Mouse (Mus musculus): Measurements from ENCODE around the gene Lmbr1l. TPM values are rescaled to one million over a fixed set of nuclear protein-coding genes. Genes with fewer than 3 reads are reported as not detected.

Gene Lmbr1l
- total RNA-seq, 2 experiments from 2014 or later, result 15.4 to 16.1 TPM

Other genes starting within 250 kb of the Lmbr1l start
- gene Rnd1, start 240.8 kb downstream of the Lmbr1l start, total RNA-seq (2021), result 1 to 10 TPM in 1 of 2 experiments, under 1 TPM in 1; 0.84 to 1.9 TPM
- under 1 TPM; 0.12 to 0.41 TPM for gene Ccdc65, start 210.0 kb downstream of the Lmbr1l start, total RNA-seq (2021)
- gene Fkbp11, start 190.0 kb downstream of the Lmbr1l start, total RNA-seq (2021), result 10 to 100 TPM in 1 of 2 experiments, 1 to 10 TPM in 1; 8.1 to 10.2 TPM
- gene Arf3, start 155.0 kb downstream of the Lmbr1l start, total RNA-seq (2021), result 10 to 100 TPM; 36.3 to 40.1 TPM
- under 1 TPM; 0.43 to 0.67 TPM for gene Wnt10b, start 140.1 kb downstream of the Lmbr1l start, total RNA-seq (2021)
- gene Wnt1, start 128.4 kb downstream of the Lmbr1l start, total RNA-seq (2021), result not detected
- gene Ddn, start 108.7 kb downstream of the Lmbr1l start, total RNA-seq (2021), result under 1 TPM; 0.10 to 0.32 TPM
- gene Prkag1, start 86.7 kb downstream of the Lmbr1l start, total RNA-seq (2021), result 10 to 100 TPM; 93.7 to 94.3 TPM
- 10 to 100 TPM; 63.0 to 72.1 TPM for gene Kmt2d, start 47.0 kb downstream of the Lmbr1l start, total RNA-seq (2021)
- 1 to 10 TPM; 1.6 to 2.8 TPM for gene Rhebl1, start 23.7 kb downstream of the Lmbr1l start, total RNA-seq (2021)
- 1 to 10 TPM; 2.8 to 3.8 TPM for gene Dhh, start 19.7 kb downstream of the Lmbr1l start, total RNA-seq (2021)
- gene Tuba1b, start 16.3 kb upstream of the Lmbr1l start, total RNA-seq (2021), result 100 to 1,000 TPM; 373 to 402 TPM
- not detected for gene Gm49450, start 35.3 kb upstream of the Lmbr1l start, total RNA-seq (2021)
- 100 to 1,000 TPM; 263 to 273 TPM for gene Tuba1a, start 35.5 kb upstream of the Lmbr1l start, total RNA-seq (2021)
- 10 to 100 TPM; 80.7 to 99.8 TPM for gene Tuba1c, start 111.7 kb upstream of the Lmbr1l start, total RNA-seq (2021)
- gene Prph, start 136.9 kb upstream of the Lmbr1l start, total RNA-seq (2021), result under 1 TPM; 0.27 to 0.53 TPM
- gene Troap, start 156.3 kb upstream of the Lmbr1l start, total RNA-seq (2021), result 1 to 10 TPM; 6.5 to 6.7 TPM
- not detected for gene C1ql4, start 169.6 kb upstream of the Lmbr1l start, total RNA-seq (2021)
- under 1 TPM; 0.37 to 0.98 TPM for gene Dnajc22, start 174.9 kb upstream of the Lmbr1l start, total RNA-seq (2021)
- gene Spats2, start 207.7 kb upstream of the Lmbr1l start, total RNA-seq (2021), result 10 to 100 TPM; 16.7 to 18.8 TPM